ENCODE assay signal across 23 mouse cellular contexts in genomic region chr4:155738262-155738661, GRCm38 (mm10). TPM values are rescaled to one million over a fixed set of nuclear protein-coding genes. Genes with fewer than 3 reads are reported as not detected.
DNase-seq lines count a peak whose midpoint lies in the region; ATAC-seq lines count a peak whose summit lies in the region.
"Had no signal": no experiment of that assay in that cellular context is flagged by ENCODE, and none has a peak within 500 bp of the region (broad histone marks: within the 10 kb centered on the region; RNA-seq: fewer than 3 reads in every experiment).

No protein-coding gene starts in this region.

- ATAC-seq in frontal cortex, adult (ENCODE audit: low TSS enrichment) = peak; percentile 47
- ATAC-seq in erythroid progenitor cell, adult 5-6 weeks (replicated peaks; ENCODE audit: low FRiP score, poor library complexity, severe bottlenecking) = no peak
- ATAC-seq: activated CD4-positive, CD25-positive, alpha-beta regulatory T cell, adult 4 months; CD4-positive, CD25-positive, alpha-beta regulatory T cell, adult 4 months; forebrain, embryonic 14.5 days; hindbrain, embryonic 16.5 days; midbrain, embryonic 15.5 days had no signal

- DNase-seq in frontal cortex, postnatal 14 days (ENCODE audit: low spot score in 2 of 2) = no peak
- DNase-seq in left cerebral cortex, postnatal 14 days (ENCODE audit: low spot score in 2 of 2) = peak; percentile 60 to 76
- DNase-seq in left cerebral cortex, postnatal 4 days = no peak
- DNase-seq in brain, adult 2 months (ENCODE audit: low read depth, low spot score) = peak; percentile 83
- DNase-seq in right cerebral cortex, postnatal 14 days = peak; percentile 21
- DNase-seq: adrenal gland, adult 2 months; cerebellum, postnatal 10 days; gastrocnemius, postnatal 36 days; heart, postnatal 10 days; kidney, adult 18-20 months; kidney, postnatal 4 days; lung, adult 2 months; lung, postnatal 10 days; retina, postnatal 1 day; thymus, adult 18-20 months; thymus, postnatal 25 days had no signal

- intact Hi-C loops in left cerebral cortex, postnatal 14 days (cut with DNase I) = no loop called here
- intact Hi-C loops in left cerebral cortex, postnatal 4 days (cut with DNase I) = no loop called here

RNA-seq across cellular contexts. Expression of gene Tmem240, which starts 3.7 kb away (rescaled TPM):
- 10 to 100 TPM; 67.0 to 70.7 TPM for total RNA-seq in left cerebral cortex, postnatal 14 days (2021)
- 10 to 100 TPM; 41.0 to 44.8 TPM for total RNA-seq in left cerebral cortex, postnatal 4 days (2021)
- not detected in 2 replicates for total RNA-seq in erythroid progenitor cell, adult 5-6 weeks (2015; ENCODE audit: low replicate concordance)
- total RNA-seq in erythroid progenitor cell, adult 5-6 weeks (2017; ENCODE audit: low replicate concordance) = not detected in 2 replicates

RNA-seq across cellular contexts. Expression of gene Atad3a, which starts 22.6 kb away (rescaled TPM):
- 10 to 100 TPM; 52.3 to 53.2 TPM for total RNA-seq in left cerebral cortex, postnatal 14 days (2021)
- 10 to 100 TPM; 64.8 to 69.8 TPM for total RNA-seq in left cerebral cortex, postnatal 4 days (2021)
- 0.84 and 35.3 TPM in 2 replicates for total RNA-seq in erythroid progenitor cell, adult 5-6 weeks (2015; ENCODE audit: low replicate concordance)
- total RNA-seq in erythroid progenitor cell, adult 5-6 weeks (2017; ENCODE audit: low replicate concordance) = 3.3 and 5.1 TPM in 2 replicates

RNA-seq across cellular contexts. Expression of gene Ssu72, which starts 33.7 kb away (rescaled TPM):
- 10 to 100 TPM; 84.2 to 86.8 TPM for total RNA-seq in left cerebral cortex, postnatal 14 days (2021)
- 10 to 100 TPM; 82.1 to 83.7 TPM for total RNA-seq in left cerebral cortex, postnatal 4 days (2021)
- total RNA-seq in erythroid progenitor cell, adult 5-6 weeks (2015; ENCODE audit: low replicate concordance) = 44.9 and 65.6 TPM in 2 replicates
- total RNA-seq in erythroid progenitor cell, adult 5-6 weeks (2017; ENCODE audit: low replicate concordance) = 37.0 and 57.2 TPM in 2 replicates

RNA-seq across cellular contexts. Expression of gene Vwa1, which starts 36.2 kb away (rescaled TPM):
- 10 to 100 TPM; 16.3 to 17.0 TPM for total RNA-seq in left cerebral cortex, postnatal 14 days (2021)
- total RNA-seq in left cerebral cortex, postnatal 4 days (2021) = 10 to 100 TPM; 15.6 to 16.4 TPM
- not detected in 2 replicates for total RNA-seq in erythroid progenitor cell, adult 5-6 weeks (2015; ENCODE audit: low replicate concordance)
- 0.68 TPM in 1 of 2 replicates, not detected in the other for total RNA-seq in erythroid progenitor cell, adult 5-6 weeks (2017; ENCODE audit: low replicate concordance)

RNA-seq across cellular contexts. Expression of gene Fndc10, which starts 44.1 kb away (rescaled TPM):
- total RNA-seq in left cerebral cortex, postnatal 14 days (2021) = 10 to 100 TPM; 22.8 to 26.0 TPM
- 10 to 100 TPM; 20.3 to 22.0 TPM for total RNA-seq in left cerebral cortex, postnatal 4 days (2021)
- not detected in 2 replicates for total RNA-seq in erythroid progenitor cell, adult 5-6 weeks (2015; ENCODE audit: low replicate concordance)
- total RNA-seq in erythroid progenitor cell, adult 5-6 weeks (2017; ENCODE audit: low replicate concordance) = not detected in 2 replicates

Comparison
In these comparisons a context has a peak if more than half of its experiments do, and no peak if none do; other contexts are left out.
1. DNase-seq: peak in left cerebral cortex, postnatal 14 days (2 of 2), brain, adult 2 months (single experiment) and right cerebral cortex, postnatal 14 days (single experiment); none in frontal cortex, postnatal 14 days (0 of 2) and left cerebral cortex, postnatal 4 days (single experiment).
2. RNA of gene Tmem240, which starts 3.7 kb away (total RNA-seq): 67.0 to 70.7 TPM in left cerebral cortex, postnatal 14 days and 41.0 to 44.8 TPM in left cerebral cortex, postnatal 4 days; not detected in erythroid progenitor cell, adult 5-6 weeks; every median in the first group is over 10 times any median in the second.